Mouse (Mus musculus): ENCODE results near the gene 4930432M17Rik.

DNA sequence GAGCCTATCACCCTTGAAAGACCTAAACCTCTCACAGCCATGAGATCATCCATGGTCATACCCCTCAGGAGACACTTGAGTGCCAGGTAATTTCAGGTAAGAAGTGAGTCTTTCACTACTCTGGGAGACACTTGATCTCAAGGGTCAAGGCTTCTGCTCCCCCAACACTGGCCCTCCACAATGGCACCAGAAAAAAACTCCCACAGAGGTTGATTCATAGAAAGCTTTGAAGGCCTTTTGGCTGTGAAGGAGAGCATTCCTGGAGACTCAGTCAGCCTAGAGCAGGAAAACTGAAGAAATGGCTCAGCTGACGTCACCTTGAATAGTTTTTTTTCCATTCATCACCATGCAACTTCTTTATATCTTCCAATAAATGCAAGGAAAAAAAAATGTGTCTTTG, 18.4 kb upstream of the 4930432M17Rik start:
- no peak for TF ChIP-seq CTCF (IDR thresholded peaks at IDR 0.05; ENCODE audit: low read depth)
- TF ChIP-seq EP300 (IDR thresholded peaks at IDR 0.05; ENCODE audit: low read depth): no peak
